Mouse (Mus musculus) cerebellum, adult 9-10 months (tissue): Measurements from ENCODE around the gene Megf11.
A peak's percentile ranks its signal among the peaks of the same experiment; 100 is the strongest.
"Not testable (repeated sequence)": the region's sequence is repeated elsewhere in the genome, so short reads cannot be mapped to it uniquely, and the experiment has no call there.

Source experiments
- DNase-seq: peaks from one replicate; pipeline ENCODE4 v3.0.0; 2022

Megf11 gene

GRCm38 (mm10) chr9:64471336-64471735 is 85.9 kb downstream of the Megf11 start:
- no peak for DNase-seq

- no peak for DNase-seq
Observed at GRCm38 (mm10) chr9:64472165-64472564, 86.7 kb downstream of the Megf11 start.

DNA sequence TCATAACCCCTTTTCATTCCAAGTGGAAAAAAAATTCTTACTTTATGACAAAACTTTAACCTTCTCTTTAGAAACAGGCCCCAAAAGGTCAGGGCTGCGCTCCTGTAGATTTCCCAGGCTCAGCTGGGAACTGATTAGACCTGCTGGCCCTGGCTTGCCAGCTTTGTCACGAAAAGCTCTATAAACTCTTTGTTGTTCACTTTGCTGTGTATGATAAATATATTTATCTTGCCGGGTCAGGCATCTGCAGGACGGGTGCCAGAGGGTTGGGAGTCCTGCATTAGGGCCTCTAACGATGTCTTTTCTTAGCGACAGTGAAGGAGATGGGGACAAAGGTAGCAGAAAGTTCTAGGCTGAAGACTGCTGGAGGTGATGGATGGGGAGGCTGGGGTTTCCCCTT is 87.3 kb downstream of the Megf11 start:
- no peak for DNase-seq

- DNase-seq: no peak
Observed at GRCm38 (mm10) chr9:64473170-64473569, 87.7 kb downstream of the Megf11 start.

GRCm38 (mm10) chr9:64473695-64474094 is 88.3 kb downstream of the Megf11 start:
- DNase-seq: no peak

DNA sequence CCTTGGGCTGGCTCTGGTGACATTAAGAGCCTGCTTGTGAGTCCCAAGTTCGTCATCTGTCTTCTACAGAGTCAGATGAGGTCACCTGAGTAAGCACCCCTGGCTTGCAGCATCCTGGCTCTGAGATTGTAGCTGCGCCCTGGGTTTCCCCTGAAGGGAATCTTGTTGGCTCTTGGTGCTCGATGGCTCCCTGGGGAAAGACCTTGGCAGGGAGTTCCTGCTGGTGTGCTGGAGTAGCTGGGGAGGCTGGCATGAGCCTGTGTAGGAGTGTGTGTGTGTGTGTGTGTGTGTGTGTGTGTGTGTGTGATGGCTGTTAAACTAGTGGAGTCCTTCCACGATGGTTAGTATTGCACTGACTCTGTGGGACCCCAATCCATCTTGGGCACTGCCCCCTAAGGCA is 88.7 kb downstream of the Megf11 start:
- DNase-seq: no peak

GRCm38 (mm10) chr9:64475942-64476341 is 90.5 kb downstream of the Megf11 start:
- no peak for DNase-seq

DNA sequence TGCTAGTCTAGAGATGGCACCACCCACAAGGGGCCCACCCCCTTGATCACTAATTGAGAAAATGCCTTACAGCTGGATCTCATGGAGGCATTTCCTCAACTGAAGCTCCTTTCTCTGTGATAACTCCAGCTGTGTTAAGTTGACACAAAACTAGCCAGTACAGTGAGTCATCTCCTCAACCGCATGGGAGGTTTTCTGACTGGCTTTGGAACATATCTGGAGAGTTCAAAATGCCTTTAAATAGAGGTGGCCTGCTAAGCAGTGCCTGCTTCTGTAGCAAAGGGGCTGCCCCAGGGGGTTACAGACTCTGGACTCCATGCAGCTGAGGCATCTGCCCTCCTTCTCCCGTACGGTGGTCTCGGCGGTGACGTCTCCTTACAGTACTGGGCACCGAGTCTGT is 92.0 kb downstream of the Megf11 start:
- DNase-seq: not testable (repeated sequence)

DNA sequence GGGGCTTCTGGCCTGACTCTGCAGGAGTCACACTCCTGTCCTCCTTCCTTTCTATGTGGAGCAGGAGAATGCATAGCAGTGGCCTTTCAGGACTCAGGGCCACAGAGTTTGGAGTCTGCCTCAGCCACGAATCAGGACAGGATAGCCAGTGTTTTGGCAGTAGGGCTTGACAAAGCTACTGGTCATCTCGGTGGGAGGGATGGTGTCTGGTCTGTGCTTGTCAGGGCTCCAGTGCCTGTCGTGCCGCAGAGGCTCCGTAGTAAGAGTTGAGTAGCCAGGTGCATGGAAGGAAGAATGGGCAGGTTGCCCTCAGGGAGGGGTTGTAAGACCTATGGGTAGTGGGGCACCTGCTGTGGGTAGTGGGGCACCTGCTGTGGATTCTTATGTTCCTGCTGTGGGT is 96.7 kb downstream of the Megf11 start:
- DNase-seq: peak; percentile 85

DNA sequence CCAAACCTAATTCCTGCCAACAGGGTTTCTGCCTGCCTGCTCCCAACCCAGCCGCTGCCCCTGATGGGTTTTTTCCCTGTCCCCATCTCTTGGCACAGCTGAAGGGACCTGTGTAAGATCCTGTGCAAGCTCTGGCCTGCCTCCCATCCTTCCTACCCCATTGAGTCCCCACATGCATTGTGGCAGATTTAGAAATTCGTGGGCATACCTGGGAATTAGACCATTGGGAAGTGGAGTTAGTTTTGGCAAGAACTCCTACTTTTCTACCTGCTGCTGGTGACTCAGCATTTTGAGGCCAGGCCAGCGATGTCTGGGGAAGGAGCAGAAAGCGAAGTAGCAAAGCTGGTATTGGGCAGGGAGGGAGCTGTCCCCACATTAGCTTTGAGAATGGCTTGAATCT is 102.0 kb downstream of the Megf11 start:
- DNase-seq: peak; percentile 91

DNA sequence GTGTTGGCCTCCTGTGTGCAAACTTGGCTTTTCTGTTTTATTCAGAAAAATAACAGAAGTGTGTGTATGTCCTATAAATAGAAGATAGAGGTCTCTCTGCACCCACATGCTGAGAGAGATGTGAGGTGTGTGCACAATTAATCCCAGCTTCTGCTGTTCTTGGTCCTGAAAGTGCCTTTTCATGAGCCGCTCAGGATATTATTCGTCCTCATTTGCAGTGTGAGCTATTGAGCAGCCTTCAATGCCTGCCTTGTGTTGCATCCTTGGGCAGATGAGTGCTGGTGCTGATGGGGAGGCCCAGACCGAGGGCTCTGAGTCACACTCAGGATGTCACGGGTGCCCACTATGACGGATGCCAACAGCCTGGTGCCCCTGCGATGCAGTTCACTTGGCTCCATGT is 109.2 kb downstream of the Megf11 start:
- no peak for DNase-seq

DNA sequence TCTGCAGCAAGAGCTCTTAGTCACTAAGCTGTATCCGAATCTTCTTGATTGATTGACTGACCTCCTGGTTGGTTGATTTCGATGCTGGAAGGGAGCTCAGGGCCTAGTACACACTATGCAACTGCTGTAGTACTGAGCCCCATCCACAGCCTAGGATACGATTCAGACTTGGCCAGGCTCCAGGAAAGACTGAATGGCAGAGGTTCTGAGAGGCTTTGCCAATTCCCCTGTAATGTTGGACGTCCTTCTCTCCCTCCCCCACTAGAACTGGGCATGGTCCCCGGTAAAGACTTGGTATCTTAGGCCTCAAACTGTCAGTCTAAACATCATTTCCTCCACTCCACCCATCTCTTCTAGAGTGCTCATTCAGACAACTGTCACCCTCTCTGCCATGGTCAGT is 113.5 kb downstream of the Megf11 start:
- no peak for DNase-seq

GRCm38 (mm10) chr9:64501211-64501610 is 115.8 kb downstream of the Megf11 start:
- DNase-seq: no peak

DNA sequence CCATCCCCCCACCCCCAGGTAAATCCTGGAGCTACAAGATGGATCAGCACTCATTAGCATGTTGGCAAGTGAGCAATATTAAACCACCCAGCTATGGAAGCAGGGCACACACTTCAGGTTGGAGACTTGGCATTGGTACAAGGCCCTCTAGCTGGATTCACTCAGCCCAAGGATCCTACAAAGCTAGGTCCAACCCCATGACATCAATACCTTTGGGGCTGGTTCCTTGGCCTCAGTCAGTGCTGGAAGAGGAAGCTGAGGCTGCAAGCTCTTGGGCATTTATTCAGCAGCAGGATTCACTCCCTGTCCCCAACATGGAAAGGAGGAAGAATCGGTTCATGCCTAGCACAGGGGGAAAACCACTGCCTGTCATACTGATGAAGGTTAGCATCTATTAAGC is 118.6 kb downstream of the Megf11 start:
- DNase-seq: peak; percentile 62

- DNase-seq: no peak
Observed at GRCm38 (mm10) chr9:64504456-64504855, 119.0 kb downstream of the Megf11 start.

- DNase-seq: peak; percentile 89
Observed at GRCm38 (mm10) chr9:64504921-64505320, 119.5 kb downstream of the Megf11 start.

DNA sequence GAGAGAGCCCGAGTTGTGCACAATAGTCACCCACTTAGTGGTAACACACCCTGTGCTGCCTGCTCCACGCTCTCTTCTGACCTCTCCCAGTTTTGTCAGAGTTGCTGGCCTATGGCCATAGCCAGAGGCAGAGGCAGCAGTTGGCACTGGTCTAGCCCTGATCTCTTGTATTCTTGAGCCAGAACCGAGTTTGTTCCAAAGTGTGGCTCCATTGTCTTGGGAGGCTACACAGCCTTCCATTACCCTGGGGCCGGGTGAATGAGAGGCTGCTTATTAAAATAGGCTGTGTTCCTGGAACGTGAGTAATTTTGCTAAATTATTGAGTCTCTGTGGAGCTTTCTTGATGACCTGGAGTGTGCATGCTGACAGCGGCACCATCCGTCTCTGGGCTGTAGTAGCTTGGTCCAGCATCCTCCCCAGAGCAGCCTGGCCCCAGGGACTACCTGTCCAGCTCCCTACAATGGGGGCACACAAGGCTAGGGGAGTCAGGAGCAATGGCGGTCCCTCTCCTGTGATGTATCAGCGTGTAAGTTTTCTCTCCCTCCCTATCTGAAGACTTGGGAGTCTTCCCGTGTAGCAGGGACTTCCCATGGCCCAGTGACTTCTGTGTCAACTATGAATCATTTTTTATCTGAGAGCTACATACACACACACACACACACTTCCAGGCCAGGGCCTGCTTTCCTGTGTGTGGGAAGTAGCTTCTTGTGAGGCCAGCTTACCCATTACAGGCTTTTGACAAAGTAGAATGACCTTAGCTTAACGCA is 121.2 kb downstream of the Megf11 start:
- DNase-seq: no peak

GRCm38 (mm10) chr9:64507207-64507517 is 121.7 kb downstream of the Megf11 start:
- DNase-seq: no peak

- no peak for DNase-seq
Observed at GRCm38 (mm10) chr9:64507995-64508394, 122.6 kb downstream of the Megf11 start.

- no peak for DNase-seq
Observed at GRCm38 (mm10) chr9:64514826-64515225, 129.4 kb downstream of the Megf11 start.

DNA sequence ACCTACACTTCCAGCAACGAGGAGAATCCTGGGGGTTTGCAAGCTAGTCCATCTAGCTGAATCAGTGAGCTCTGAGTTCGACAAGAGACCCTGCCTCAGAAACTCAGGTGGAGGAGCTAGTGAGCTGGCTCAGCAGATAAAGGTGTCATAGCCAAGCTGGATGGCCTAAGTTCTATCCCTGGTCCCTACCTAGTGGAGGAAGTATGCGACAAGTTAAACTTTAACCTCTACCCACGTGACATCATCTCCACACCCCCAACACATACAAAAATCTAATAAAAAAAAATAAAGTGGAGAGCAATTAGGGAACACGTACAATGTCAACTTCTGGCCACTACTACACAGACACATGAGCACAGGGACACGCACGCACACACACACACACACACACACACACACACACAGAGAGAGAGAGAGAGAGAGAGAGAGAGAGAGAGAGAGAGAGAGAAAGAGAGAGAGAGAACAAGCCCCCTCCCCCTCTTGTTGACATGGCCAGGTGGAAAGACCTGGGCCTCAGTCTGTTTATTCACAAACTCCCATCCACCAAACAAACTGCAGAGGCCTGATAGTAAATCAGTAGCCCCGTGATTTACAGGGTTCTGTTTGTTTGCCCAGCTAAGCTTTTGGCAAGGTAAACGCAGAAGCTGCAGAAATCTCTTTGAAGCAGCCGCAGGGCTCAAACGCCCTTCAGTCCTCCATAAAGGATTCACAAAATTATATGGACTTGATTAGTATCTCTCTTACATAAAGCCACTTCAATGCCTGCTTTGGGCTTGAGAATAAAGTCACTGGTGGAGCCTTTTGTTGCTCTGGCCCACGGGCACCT is 134.7 kb downstream of the Megf11 start:
- DNase-seq: no peak

DNA sequence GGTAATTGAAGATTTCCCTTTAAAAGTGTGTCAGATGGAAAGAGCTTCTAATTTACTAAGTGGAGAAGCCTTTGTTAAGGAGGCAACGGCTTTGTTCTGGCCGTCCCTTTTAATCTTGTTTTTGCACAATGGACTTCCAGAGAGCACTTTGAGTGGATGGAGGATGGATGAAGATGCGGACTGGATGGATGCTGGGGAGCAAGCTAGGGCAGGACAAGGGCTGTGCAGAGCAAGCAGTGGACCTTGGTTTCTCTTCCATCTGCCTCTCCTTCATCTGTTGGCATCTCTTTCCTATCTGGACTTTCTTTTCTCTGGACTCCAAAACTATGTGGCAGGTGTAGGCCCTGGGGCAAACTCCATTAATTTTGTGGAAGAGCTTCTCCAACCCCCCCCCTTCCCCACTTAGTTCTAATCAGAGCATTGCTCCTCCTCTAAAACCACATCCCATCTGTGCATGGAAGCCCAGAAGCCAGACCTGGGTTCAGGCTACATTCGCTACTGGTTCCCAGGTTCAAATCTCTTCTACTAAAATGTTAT is 135.4 kb downstream of the Megf11 start:
- DNase-seq: no peak

GRCm38 (mm10) chr9:64523264-64524045 is 138.0 kb downstream of the Megf11 start:
- DNase-seq: no peak
